Mouse (Mus musculus): ENCODE results near the gene Snx9. TPM values are rescaled to one million over a fixed set of nuclear protein-coding genes. Genes with fewer than 3 reads are reported as not detected.

Gene Snx9
- polyA plus RNA-seq, 1 experiment from 2014 or later: 29.6 TPM

GRCm38 (mm10) chr17:5957097-5957496, 116.0 kb downstream of the Snx9 start:
- 50% methylated on average over 3 of the region's 3 CpGs for WGBS
- H3K9me3 ChIP-seq (ENCODE audit: control insufficient read depth, low read length): no peaks in the 10 kb centered on the region
- no peak overlapping the region for H3K4me2 ChIP-seq (ENCODE audit: low read length)
- no peak for ATAC-seq (ENCODE audit: insufficient number of reproducible peaks, insufficient read depth, low FRiP score, low read depth)
- no peak overlapping the region for H3K27ac ChIP-seq (replicated peaks in 1 of 2; ENCODE audit: control insufficient read depth in 1 of 2, insufficient read depth in 1 of 2, low read depth in 2 of 2, low read length in 2 of 2)
- no peaks in the 10 kb centered on the region for H3K36me3 ChIP-seq (ENCODE audit: control insufficient read depth, insufficient read depth, low read length)
- 0 out of 2 replicates have a peak overlapping the region, but pooled peaks have one; percentile 0 for H3K9ac ChIP-seq (ENCODE audit: low read length)
- H3K4me3 ChIP-seq (ENCODE audit: control insufficient read depth in 1 of 2, insufficient read depth in 1 of 2, low read depth in 1 of 2, low read length in 2 of 2): no peak overlapping the region
- no peaks in the 10 kb centered on the region for H3K27me3 ChIP-seq (ENCODE audit: control insufficient read depth, insufficient read depth, low read length)
- peaks cover 9 to 29% of the 10 kb centered on the region in 2 experiments for H3K4me1 ChIP-seq (ENCODE audit: control insufficient read depth in 2 of 2, insufficient read depth in 2 of 2, low read length in 2 of 2)

- Histone ChIP-seq H3K27ac (replicated peaks in 1 of 2; ENCODE audit: control insufficient read depth in 1 of 2, insufficient read depth in 1 of 2, low read depth in 2 of 2, low read length in 2 of 2) (no peak overlapping the region), H3K9ac (ENCODE audit: low read length) (no peak overlapping the region), H3K27me3 (ENCODE audit: control insufficient read depth, insufficient read depth, low read length) (no peaks in the 10 kb centered on the region), H3K4me3 (ENCODE audit: control insufficient read depth in 1 of 2, insufficient read depth in 1 of 2, low read depth in 1 of 2, low read length in 2 of 2) (no peak overlapping the region), H3K4me2 (ENCODE audit: low read length) (no peak overlapping the region), H3K36me3 (ENCODE audit: control insufficient read depth, insufficient read depth, low read length) (no peaks in the 10 kb centered on the region), H3K4me1 (ENCODE audit: control insufficient read depth in 2 of 2, insufficient read depth in 2 of 2, low read length in 2 of 2) (peaks cover 9 to 29% of the 10 kb centered on the region in 2 experiments), H3K9me3 (ENCODE audit: control insufficient read depth, low read length) (no peaks in the 10 kb centered on the region)
- no peak for ATAC-seq (ENCODE audit: insufficient number of reproducible peaks, insufficient read depth, low FRiP score, low read depth)
- 80% methylated on average over 5 of the region's 5 CpGs for WGBS
Measured at GRCm38 (mm10) chr17:5958229-5958628, 117.1 kb downstream of the Snx9 start.

GRCm38 (mm10) chr17:5958636-5959035, 117.5 kb downstream of the Snx9 start:
- ATAC-seq (ENCODE audit: insufficient number of reproducible peaks, insufficient read depth, low FRiP score, low read depth): no peak; the same call in 1 of the 2 replicates
- H3K9ac ChIP-seq (ENCODE audit: low read length): no peak overlapping the region
- no peaks in the 10 kb centered on the region for H3K36me3 ChIP-seq (ENCODE audit: control insufficient read depth, insufficient read depth, low read length)
- H3K4me2 ChIP-seq (ENCODE audit: low read length): no peak overlapping the region
- no peak overlapping the region for H3K27ac ChIP-seq (replicated peaks in 1 of 2; ENCODE audit: control insufficient read depth in 1 of 2, insufficient read depth in 1 of 2, low read depth in 2 of 2, low read length in 2 of 2)
- 86% methylated on average over 10 of the region's 10 CpGs for WGBS
- no peaks in the 10 kb centered on the region for H3K27me3 ChIP-seq (ENCODE audit: control insufficient read depth, insufficient read depth, low read length)
- no peak overlapping the region for H3K4me3 ChIP-seq (ENCODE audit: control insufficient read depth in 1 of 2, insufficient read depth in 1 of 2, low read depth in 1 of 2, low read length in 2 of 2)
- no peaks in the 10 kb centered on the region for H3K9me3 ChIP-seq (ENCODE audit: control insufficient read depth, low read length)
- peaks cover 9 to 29% of the 10 kb centered on the region in 2 experiments for H3K4me1 ChIP-seq (ENCODE audit: control insufficient read depth in 2 of 2, insufficient read depth in 2 of 2, low read length in 2 of 2)

GRCm38 (mm10) chr17:5959096-5959495, 118.0 kb downstream of the Snx9 start:
- Histone ChIP-seq H3K4me3 (ENCODE audit: control insufficient read depth in 1 of 2, insufficient read depth in 1 of 2, low read depth in 1 of 2, low read length in 2 of 2) (no peak overlapping the region), H3K9me3 (ENCODE audit: control insufficient read depth, low read length) (no peaks in the 10 kb centered on the region), H3K27me3 (ENCODE audit: control insufficient read depth, insufficient read depth, low read length) (no peaks in the 10 kb centered on the region), H3K36me3 (ENCODE audit: control insufficient read depth, insufficient read depth, low read length) (no peaks in the 10 kb centered on the region), H3K9ac (ENCODE audit: low read length) (no peak overlapping the region), H3K27ac (replicated peaks in 1 of 2; ENCODE audit: control insufficient read depth in 1 of 2, insufficient read depth in 1 of 2, low read depth in 2 of 2, low read length in 2 of 2) (no peak overlapping the region), H3K4me1 (ENCODE audit: control insufficient read depth in 2 of 2, insufficient read depth in 2 of 2, low read length in 2 of 2) (peaks cover 9 to 29% of the 10 kb centered on the region in 2 experiments), H3K4me2 (ENCODE audit: low read length) (no peak overlapping the region)
- no peak for ATAC-seq (ENCODE audit: insufficient number of reproducible peaks, insufficient read depth, low FRiP score, low read depth)
- WGBS: 64% methylated on average over 7 of the region's 7 CpGs

- Histone ChIP-seq H3K36me3 (ENCODE audit: control insufficient read depth, insufficient read depth, low read length) (no peaks in the 10 kb centered on the region), H3K9me3 (ENCODE audit: control insufficient read depth, low read length) (no peaks in the 10 kb centered on the region), H3K27me3 (ENCODE audit: control insufficient read depth, insufficient read depth, low read length) (no peaks in the 10 kb centered on the region), H3K4me2 (ENCODE audit: low read length) (no peak overlapping the region), H3K9ac (ENCODE audit: low read length) (no peak overlapping the region), H3K4me1 (ENCODE audit: control insufficient read depth in 2 of 2, insufficient read depth in 2 of 2, low read length in 2 of 2) (peaks cover 9 to 29% of the 10 kb centered on the region in 2 experiments), H3K27ac (replicated peaks in 1 of 2; ENCODE audit: control insufficient read depth in 1 of 2, insufficient read depth in 1 of 2, low read depth in 2 of 2, low read length in 2 of 2) (peak overlapping the region; percentile 25 to 39), H3K4me3 (ENCODE audit: control insufficient read depth in 1 of 2, insufficient read depth in 1 of 2, low read depth in 1 of 2, low read length in 2 of 2) (no peak overlapping the region)
- 20% methylated on average over 9 of the region's 9 CpGs for WGBS
- peak; percentile 48; the same call in 1 of the 2 replicates for ATAC-seq (ENCODE audit: insufficient number of reproducible peaks, insufficient read depth, low FRiP score, low read depth)
Measured at GRCm38 (mm10) chr17:5959802-5960201, 118.7 kb downstream of the Snx9 start.

GRCm38 (mm10) chr17:5963766-5964165, 122.6 kb downstream of the Snx9 start:
- WGBS: 88% methylated on average over 8 of the region's 8 CpGs
- no peaks in the 10 kb centered on the region for H3K27me3 ChIP-seq (ENCODE audit: control insufficient read depth, insufficient read depth, low read length)
- no peaks in the 10 kb centered on the region for H3K9me3 ChIP-seq (ENCODE audit: control insufficient read depth, low read length)
- ATAC-seq (ENCODE audit: insufficient number of reproducible peaks, insufficient read depth, low FRiP score, low read depth): no peak
- H3K4me3 ChIP-seq (ENCODE audit: control insufficient read depth in 1 of 2, insufficient read depth in 1 of 2, low read depth in 1 of 2, low read length in 2 of 2): no peak overlapping the region
- peaks cover 9 to 19% of the 10 kb centered on the region in 2 experiments for H3K4me1 ChIP-seq (ENCODE audit: control insufficient read depth in 2 of 2, insufficient read depth in 2 of 2, low read length in 2 of 2)
- no peak overlapping the region for H3K9ac ChIP-seq (ENCODE audit: low read length)
- no peak overlapping the region for H3K27ac ChIP-seq (replicated peaks in 1 of 2; ENCODE audit: control insufficient read depth in 1 of 2, insufficient read depth in 1 of 2, low read depth in 2 of 2, low read length in 2 of 2)
- H3K4me2 ChIP-seq (ENCODE audit: low read length): no peak overlapping the region
- H3K36me3 ChIP-seq (ENCODE audit: control insufficient read depth, insufficient read depth, low read length): no peaks in the 10 kb centered on the region

GRCm38 (mm10) chr17:5965084-5965781, 124.1 kb downstream of the Snx9 start:
- H3K36me3 ChIP-seq (ENCODE audit: control insufficient read depth, insufficient read depth, low read length): no peaks in the 10 kb centered on the region
- 58% methylated on average over 9 of the region's 9 CpGs for WGBS
- H3K4me2 ChIP-seq (ENCODE audit: low read length): no peak overlapping the region
- H3K9me3 ChIP-seq (ENCODE audit: control insufficient read depth, low read length): no peaks in the 10 kb centered on the region
- ATAC-seq (ENCODE audit: insufficient number of reproducible peaks, insufficient read depth, low FRiP score, low read depth): no peak
- H3K27ac ChIP-seq (replicated peaks in 1 of 2; ENCODE audit: control insufficient read depth in 1 of 2, insufficient read depth in 1 of 2, low read depth in 2 of 2, low read length in 2 of 2): no peak overlapping the region
- H3K4me1 ChIP-seq (ENCODE audit: control insufficient read depth in 2 of 2, insufficient read depth in 2 of 2, low read length in 2 of 2): peaks cover under 1 to 4% of the 10 kb centered on the region in 2 experiments
- no peak overlapping the region for H3K9ac ChIP-seq (ENCODE audit: low read length)
- H3K4me3 ChIP-seq (ENCODE audit: control insufficient read depth in 1 of 2, insufficient read depth in 1 of 2, low read depth in 1 of 2, low read length in 2 of 2): no peak overlapping the region
- no peaks in the 10 kb centered on the region for H3K27me3 ChIP-seq (ENCODE audit: control insufficient read depth, insufficient read depth, low read length)

- Histone ChIP-seq H3K4me1 (ENCODE audit: control insufficient read depth in 2 of 2, insufficient read depth in 2 of 2, low read length in 2 of 2) (no peaks in the 10 kb centered on the region; a peak in 1 of 4 replicates), H3K36me3 (ENCODE audit: control insufficient read depth, insufficient read depth, low read length) (no peaks in the 10 kb centered on the region), H3K9ac (ENCODE audit: low read length) (no peak overlapping the region), H3K4me2 (ENCODE audit: low read length) (no peak overlapping the region), H3K9me3 (ENCODE audit: control insufficient read depth, low read length) (no peaks in the 10 kb centered on the region), H3K4me3 (ENCODE audit: control insufficient read depth in 1 of 2, insufficient read depth in 1 of 2, low read depth in 1 of 2, low read length in 2 of 2) (no peak overlapping the region), H3K27me3 (ENCODE audit: control insufficient read depth, insufficient read depth, low read length) (no peaks in the 10 kb centered on the region), H3K27ac (replicated peaks in 1 of 2; ENCODE audit: control insufficient read depth in 1 of 2, insufficient read depth in 1 of 2, low read depth in 2 of 2, low read length in 2 of 2) (no peak overlapping the region)
- no peak for ATAC-seq (ENCODE audit: insufficient number of reproducible peaks, insufficient read depth, low FRiP score, low read depth)
- WGBS: 80% methylated on average over 5 of the region's 5 CpGs
Measured at GRCm38 (mm10) chr17:5966706-5967105, 125.6 kb downstream of the Snx9 start.

Measured in heart, embryonic 14.5 days (tissue).